Mouse (Mus musculus) natural killer cell, adult 2 months (primary cell): ENCODE measurements around the gene Chn2.

ENCODE experiments used
- DNase-seq, 2 experiments: peaks; one replicate each; pipeline ENCODE4 v3.0.0; 2022; ENCODE audit warnings: low spot score in 2 of 2

Gene Chn2

GRCm38 (mm10) chr6:54228874-54229273 is 189.5 kb downstream of the Chn2 start:
- DNase-seq, result peak; percentile 32 to 33

- no peak for DNase-seq
These were observed 192.6 kb downstream of the Chn2 start for GRCm38 (mm10) chr6:54231769-54232558.

- no peak for DNase-seq
These were observed 197.1 kb downstream of the Chn2 start for GRCm38 (mm10) chr6:54236441-54236840.

- no peak for DNase-seq
These were observed 202.4 kb downstream of the Chn2 start for GRCm38 (mm10) chr6:54241761-54242160.

- no peak for DNase-seq
These were observed 202.9 kb downstream of the Chn2 start for GRCm38 (mm10) chr6:54242286-54242685.

- no peak for DNase-seq
These were observed 209.2 kb downstream of the Chn2 start for GRCm38 (mm10) chr6:54248354-54249252.

GRCm38 (mm10) chr6:54251401-54252191 is 212.2 kb downstream of the Chn2 start:
- DNase-seq, result no peak

GRCm38 (mm10) chr6:54253206-54253605 is 213.9 kb downstream of the Chn2 start:
- DNase-seq, result peak; percentile 8 to 19

GRCm38 (mm10) chr6:54253881-54254280 is 214.5 kb downstream of the Chn2 start:
- DNase-seq, result no peak

- no peak for DNase-seq
These were observed 215.4 kb downstream of the Chn2 start for GRCm38 (mm10) chr6:54254759-54255158.

GRCm38 (mm10) chr6:54255321-54255720 is 216.0 kb downstream of the Chn2 start:
- DNase-seq, result no peak

- DNase-seq, result no peak
These were observed 217.0 kb downstream of the Chn2 start for GRCm38 (mm10) chr6:54256397-54256796.

GRCm38 (mm10) chr6:54257552-54257951 is 218.2 kb downstream of the Chn2 start:
- DNase-seq, result no peak

GRCm38 (mm10) chr6:54258462-54258861 is 219.1 kb downstream of the Chn2 start:
- no peak for DNase-seq

GRCm38 (mm10) chr6:54262732-54263131 is 223.4 kb downstream of the Chn2 start:
- no peak for DNase-seq

- no peak for DNase-seq
These were observed 224.5 kb downstream of the Chn2 start for GRCm38 (mm10) chr6:54263890-54264289.

GRCm38 (mm10) chr6:54264537-54264936 is 225.2 kb downstream of the Chn2 start:
- DNase-seq, result no peak

GRCm38 (mm10) chr6:54265384-54265783 is 226.0 kb downstream of the Chn2 start:
- no peak for DNase-seq

GRCm38 (mm10) chr6:54272556-54273378 is 233.4 kb downstream of the Chn2 start:
- no peak for DNase-seq

GRCm38 (mm10) chr6:54273379-54273730 is 234.0 kb downstream of the Chn2 start:
- no peak for DNase-seq

GRCm38 (mm10) chr6:54277234-54277633 is 237.9 kb downstream of the Chn2 start:
- DNase-seq, result no peak
